Mouse (Mus musculus): ENCODE measurements around the gene Igdcc3. TPM values are rescaled to one million over a fixed set of nuclear protein-coding genes. Genes with fewer than 3 reads are reported as not detected.

Igdcc3 gene
- total RNA-seq, 2 experiments from 2014 or later: 2.2 to 3.6 TPM

- DNase-seq (ENCODE audit: low spot score in 2 of 2): no peak
These were observed 5.9 kb upstream of the Igdcc3 start for GRCm38 (mm10) chr9:65135126-65135525.

GRCm38 (mm10) chr9:65140491-65140890 is 498 bp upstream of the Igdcc3 start:
- no peak for DNase-seq (ENCODE audit: low spot score in 2 of 2)

DNA sequence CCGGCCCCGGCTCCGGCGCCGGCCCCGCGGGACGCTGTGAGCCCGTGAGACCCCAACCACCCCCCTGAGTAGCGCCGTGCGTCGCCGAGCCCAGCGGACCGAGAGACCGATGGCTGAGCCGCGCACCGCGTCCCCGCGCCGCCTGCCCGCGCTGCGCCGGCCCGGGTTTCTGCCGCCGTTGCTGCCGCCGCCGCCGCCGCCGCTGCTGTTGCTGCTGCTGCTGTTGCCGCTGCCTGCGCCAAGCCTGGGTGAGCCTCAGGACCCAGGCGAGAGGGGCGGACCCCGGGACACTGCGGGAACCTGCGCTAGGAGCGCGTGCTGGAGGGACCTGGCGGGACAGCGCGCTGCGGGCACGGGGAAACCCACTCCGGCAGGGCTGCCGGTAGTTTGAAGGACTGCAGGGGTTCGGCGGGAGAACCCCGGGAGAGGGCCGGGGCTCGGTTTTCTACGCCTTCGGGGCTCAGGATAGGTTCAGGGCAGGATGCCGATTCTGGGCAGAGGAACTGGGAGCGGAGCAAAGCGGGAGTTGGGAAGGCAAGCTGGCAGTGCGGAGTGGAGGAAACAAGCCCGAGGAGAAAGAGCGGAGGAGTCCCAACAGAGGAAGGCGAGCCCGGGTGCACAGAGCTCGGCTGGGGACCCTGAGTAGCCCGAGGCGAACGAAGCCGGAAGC is 452 bp downstream of the Igdcc3 start:
- DNase-seq (ENCODE audit: low spot score in 2 of 2): peak; percentile 28 to 32

DNA sequence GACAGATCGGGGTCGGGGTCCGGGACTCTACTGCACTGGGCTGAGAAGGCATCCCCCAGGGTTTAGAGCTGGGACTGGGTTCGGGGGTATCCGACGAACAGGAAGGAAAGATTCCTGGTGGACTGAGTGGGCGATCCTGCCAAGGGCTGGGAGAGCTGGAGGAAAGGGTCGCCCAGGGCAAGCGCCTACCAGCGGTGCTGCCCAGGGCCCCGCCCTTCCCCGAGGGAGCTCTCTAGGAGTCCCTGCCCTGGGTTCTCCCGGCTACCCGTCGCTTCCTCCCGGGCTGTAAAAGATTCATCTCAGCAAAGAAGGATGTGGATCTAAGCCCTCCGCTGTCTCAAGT is 958 bp downstream of the Igdcc3 start:
- no peak for DNase-seq (ENCODE audit: low spot score in 2 of 2)

- DNase-seq (ENCODE audit: low spot score in 2 of 2): no peak
These were observed 1.4 kb downstream of the Igdcc3 start for GRCm38 (mm10) chr9:65142399-65142798.

DNA sequence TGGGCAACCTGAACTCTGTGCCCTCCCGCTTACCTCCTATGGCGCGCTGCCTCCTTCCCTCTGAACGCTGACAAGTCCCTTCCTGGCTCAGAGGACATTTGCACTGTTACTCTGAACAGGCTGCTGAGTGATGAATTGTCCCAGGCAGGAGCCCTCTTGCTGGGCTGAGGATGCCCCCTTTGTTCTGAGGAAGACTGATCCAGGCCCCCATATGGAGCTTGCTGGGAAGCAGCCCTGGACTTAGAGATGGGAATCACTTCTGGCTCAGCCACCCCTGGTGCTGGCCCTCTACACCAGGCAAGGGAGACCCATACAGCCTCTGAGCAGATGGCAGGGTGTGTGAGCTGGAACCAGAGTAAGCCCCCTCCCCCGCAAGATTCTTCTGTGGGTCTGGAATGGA is 5.0 kb downstream of the Igdcc3 start:
- no peak for DNase-seq (ENCODE audit: low spot score in 2 of 2)

DNA sequence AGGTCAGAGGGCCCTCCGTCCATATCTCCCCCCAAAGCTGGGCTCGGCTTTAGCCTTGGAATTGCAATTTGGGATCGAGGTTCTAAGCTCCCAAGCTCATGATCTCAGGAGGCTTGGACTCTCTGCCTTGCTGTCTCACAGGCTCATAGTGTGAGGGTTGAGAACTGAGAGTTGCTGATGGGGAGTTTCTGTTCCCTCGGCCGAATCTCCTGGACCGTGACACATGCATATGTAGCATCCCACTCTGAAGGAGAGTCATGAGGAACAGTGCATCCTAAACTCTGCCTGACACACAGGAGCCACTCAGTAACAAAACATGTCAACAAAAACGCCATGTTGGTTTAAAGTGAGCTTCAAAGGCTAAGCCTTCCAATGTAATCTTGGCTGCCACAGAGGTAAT is 7.5 kb downstream of the Igdcc3 start:
- no peak for DNase-seq (ENCODE audit: low spot score in 2 of 2)

- no peak for DNase-seq (ENCODE audit: low spot score in 2 of 2)
These were observed 11.8 kb downstream of the Igdcc3 start for GRCm38 (mm10) chr9:65152711-65153330.

DNA sequence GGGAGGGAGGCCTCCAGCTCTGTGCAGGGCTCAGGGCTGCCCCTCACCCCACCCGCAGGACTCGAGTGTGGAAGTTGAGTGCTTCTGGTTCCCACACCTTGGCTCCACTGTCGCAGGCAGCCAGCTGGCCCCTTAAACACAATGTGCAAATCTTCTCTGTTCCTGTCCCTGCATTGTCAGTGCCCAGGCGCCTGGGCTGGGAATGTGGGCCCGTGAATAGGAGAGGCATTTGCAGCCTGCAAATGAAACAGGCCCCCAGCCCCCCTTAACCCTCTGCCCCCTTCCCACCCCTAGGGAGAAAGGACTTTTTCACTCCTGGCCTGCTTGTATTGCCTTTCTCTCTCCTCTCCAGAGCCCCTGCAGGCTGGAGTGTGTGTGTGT is 12.3 kb downstream of the Igdcc3 start:
- DNase-seq (ENCODE audit: low spot score in 2 of 2): no peak

DNA sequence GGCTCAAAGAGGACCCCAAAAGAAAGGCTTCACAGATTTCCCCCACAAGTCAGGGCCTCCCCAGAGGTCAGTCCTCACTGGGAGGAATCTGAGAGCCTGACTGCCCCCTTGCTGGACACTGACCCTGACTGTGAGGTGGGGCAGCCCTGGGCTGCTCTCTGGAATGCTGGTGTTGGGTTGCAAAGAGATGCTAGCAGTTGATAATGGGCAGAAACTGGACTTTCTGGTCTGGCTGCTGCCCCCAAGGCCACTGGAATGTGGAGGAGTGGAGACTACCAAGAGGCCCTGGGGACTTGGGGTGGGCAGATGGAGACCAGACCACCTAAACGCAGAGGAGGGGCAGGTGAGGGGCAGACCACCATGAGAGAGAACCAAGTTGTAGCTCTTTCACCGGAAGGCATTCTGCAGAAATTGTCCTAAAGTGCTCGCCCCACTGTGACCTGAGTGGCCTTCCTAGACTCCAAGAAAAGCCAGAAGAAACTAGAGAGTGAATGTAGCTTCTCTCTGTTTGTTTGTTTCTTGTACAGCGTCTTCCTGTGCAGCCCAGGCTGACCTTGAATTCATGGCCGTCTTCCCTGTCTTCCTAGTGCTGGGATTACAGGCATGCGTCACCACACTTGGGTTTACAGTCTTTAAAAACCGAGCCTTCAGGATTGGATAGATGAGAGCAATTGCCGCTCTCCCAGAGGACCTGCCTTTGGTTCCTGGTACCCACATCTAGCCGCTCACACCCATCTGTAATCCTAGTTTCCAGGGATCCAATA is 13.9 kb downstream of the Igdcc3 start:
- DNase-seq (ENCODE audit: low spot score in 2 of 2): no peak

DNA sequence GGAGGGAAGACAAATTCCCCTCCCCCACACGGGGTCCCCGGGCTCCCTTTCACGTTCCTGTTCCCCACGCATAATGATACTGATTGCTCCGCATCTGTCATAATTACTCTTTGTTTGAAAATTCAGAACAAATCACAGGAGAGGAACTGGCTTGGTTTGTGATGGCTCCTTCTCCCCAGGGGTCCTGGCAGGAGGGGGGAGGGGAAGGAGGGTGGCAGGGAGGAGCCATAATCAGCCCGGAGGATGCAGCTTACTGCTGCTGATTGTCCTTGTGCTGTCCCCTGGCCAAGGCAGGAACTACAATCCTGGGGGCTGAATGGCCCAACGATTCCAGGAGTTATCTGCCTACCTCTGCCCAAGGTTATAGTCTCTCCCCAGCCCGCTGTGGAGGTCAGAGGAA is 15.6 kb downstream of the Igdcc3 start:
- DNase-seq (ENCODE audit: low spot score in 2 of 2): no peak

- DNase-seq (ENCODE audit: low spot score in 2 of 2): no peak
These were observed 16.6 kb downstream of the Igdcc3 start for GRCm38 (mm10) chr9:65157631-65158030.

- DNase-seq (ENCODE audit: low spot score in 2 of 2): no peak
These were observed 20.2 kb downstream of the Igdcc3 start for GRCm38 (mm10) chr9:65161188-65161587.

DNA sequence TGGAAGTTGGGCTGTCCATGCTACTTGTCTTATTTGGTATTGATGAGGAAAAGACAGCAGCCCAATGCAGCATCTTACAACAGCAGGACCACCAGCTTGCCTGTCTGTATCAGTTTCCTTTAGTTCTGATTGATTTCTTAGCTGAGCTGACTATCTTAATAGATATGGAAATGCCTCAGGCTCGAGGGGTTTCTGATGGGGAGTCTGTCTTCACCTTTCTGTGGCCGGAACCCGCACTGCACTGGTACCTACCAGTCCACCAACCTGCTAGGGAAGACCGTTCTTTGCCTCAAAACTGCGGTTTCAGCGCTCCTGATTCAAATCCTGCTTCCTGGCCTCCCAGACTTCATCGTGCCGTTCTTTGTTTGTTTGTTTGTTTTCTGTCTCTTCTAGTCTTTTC is 20.9 kb downstream of the Igdcc3 start:
- no peak for DNase-seq (ENCODE audit: low spot score in 2 of 2)

- no peak for DNase-seq (ENCODE audit: low spot score in 2 of 2)
These were observed 22.0 kb downstream of the Igdcc3 start for GRCm38 (mm10) chr9:65162711-65163639.

DNA sequence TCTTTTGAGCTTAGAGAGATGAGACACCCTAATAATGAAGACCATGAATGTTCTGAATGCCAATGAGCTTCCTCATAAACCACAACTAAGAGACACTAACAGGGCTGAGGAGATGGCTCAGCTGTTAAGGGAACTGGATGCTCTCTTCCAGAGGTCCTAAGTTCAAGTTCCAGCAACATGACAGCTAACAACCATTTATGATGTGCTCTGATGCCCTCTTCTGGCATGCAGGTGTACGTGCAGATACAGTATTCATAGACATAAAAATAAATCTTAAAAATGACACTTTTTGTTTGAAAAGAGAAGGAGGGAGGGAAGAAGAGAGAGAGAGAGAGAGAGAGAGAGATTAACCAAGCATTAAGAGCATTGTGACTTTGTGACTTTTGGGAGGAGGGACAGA is 23.9 kb downstream of the Igdcc3 start:
- DNase-seq (ENCODE audit: low spot score in 2 of 2): no peak

DNA sequence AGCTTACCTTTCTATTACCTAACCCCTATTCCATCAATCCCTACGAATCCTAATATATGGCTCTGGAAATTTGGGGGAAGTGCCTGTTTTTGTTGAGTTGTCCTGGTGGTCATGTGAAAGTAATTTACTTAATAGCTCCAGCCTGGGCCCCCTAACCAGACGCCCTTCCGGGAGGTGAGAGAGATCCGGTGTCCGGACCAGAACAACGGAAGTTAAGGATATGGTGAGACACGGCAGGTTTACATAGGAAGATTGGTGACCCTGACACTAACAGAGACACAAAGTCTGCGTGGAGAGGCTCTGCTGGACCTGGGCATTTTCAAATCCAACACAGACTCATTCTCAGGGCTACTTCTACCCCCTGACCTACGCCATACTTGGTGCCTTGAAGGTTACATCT is 25.4 kb downstream of the Igdcc3 start:
- DNase-seq (ENCODE audit: low spot score in 2 of 2): no peak

DNA sequence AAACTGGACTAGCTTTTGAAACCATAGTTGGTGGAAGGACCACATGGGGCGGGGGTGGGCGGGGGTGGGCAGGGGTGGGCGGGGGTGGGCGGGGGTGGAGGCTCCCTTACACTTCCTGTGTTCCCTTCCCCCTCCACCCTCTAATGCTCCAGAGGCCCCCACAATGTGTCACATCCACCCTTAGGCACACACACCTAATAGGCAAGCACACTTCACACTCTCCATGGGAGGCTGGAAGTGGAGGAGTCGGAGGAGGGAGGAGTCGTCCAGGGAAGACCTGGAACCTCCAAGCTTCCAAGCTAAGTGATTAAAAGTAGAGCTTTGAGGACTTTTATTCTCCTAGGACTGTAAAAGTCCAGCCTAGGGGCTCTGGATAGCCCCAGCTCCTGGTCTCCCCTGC is 27.5 kb downstream of the Igdcc3 start:
- no peak for DNase-seq (ENCODE audit: low spot score in 2 of 2)

DNA sequence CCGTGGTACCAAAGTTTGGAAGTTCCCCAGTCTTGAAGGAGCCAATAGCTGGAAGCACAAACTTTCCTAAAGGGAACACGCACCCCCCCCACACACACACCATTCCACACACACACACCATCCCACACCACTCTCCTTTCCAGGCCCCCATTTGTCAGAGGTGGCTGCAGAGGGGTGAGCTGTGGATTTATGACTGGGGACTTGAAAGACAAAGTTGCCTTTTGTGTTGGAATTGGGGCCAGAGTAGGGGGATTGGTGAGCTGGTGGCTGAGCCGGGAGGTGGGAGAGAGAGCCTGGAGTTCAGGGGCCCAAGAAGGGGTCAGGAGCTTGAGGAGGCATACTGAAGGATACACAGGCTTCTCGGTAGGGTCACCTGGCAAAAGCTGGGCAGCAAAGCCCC is 28.0 kb downstream of the Igdcc3 start:
- DNase-seq (ENCODE audit: low spot score in 2 of 2): no peak

DNA sequence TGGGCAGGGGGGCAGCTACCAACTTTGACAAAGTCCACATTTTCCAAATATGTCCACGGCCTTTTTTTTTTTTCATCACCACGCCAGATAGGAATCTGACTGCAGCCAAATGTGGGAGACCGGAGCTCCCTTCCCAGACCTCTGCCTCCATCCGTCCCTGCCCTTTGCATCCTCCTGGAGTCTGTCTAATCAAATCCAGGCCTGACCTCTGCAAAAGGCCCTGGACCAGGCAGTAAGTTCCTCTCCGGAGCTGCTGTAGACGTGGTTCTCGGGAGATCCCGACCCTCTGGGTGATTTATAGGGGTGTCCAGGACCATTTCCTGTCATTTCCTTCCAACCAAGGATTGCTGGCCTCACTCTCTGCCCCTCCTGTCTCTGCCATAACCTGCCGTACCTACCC is 31.7 kb downstream of the Igdcc3 start:
- DNase-seq (ENCODE audit: low spot score in 2 of 2): no peak

GRCm38 (mm10) chr9:65175234-65175938 is 34.4 kb downstream of the Igdcc3 start:
- no peak for DNase-seq (ENCODE audit: low spot score in 2 of 2)

All from adrenal gland, postnatal 4 days (tissue).